Comparison of ENCODE assay signal across 8 mouse cellular contexts in the genomic region with DNA sequence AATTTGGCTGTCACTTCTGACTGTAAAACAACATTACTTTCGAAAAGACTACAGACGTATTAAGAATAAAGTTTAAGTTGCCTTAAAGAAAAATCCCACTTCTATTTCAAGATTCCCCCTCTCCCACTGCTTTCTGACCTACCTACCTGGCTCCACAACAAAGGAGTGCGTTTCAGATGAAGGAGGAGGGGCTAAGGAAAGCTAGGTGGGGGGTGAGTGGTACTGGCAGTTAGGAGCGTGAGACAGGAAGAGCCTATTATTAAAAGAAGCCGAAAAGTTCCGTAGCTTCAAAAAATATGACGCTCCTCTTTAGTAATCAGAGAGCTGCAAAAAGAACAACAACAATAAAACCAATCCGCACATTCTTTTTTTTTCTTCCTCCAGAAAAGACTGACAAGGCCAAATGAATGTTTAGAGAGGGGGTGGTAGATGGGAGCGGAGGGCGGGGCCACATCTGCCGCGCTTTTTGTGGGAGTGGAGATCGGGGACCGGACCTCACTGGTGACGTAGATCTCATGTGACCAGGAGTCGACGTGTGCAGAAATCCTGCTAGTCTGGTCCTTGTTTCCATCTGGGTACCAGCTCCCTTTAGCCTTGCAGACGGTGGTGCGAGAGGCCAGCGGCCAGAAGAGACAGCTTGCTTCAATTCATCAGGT. TPM values are rescaled to one million over a fixed set of nuclear protein-coding genes. Genes with fewer than 3 reads are reported as not detected.
DNase-seq lines count a peak whose midpoint lies in the region; ATAC-seq lines count a peak whose summit lies in the region.

A gene (plus strand): TSS at position 506 of the 656 bp plus-strand sequence.

- H3K4me3 ChIP-seq in megakaryocyte, embryonic 14.5 days (replicated peaks): peak within 1 kb of the TSS; percentile 92

- peak; percentile 89 for DNase-seq in ZHBTc4 (ENCODE audit: low read depth, low spot score)
- peak; percentile 20 to 28 for DNase-seq in gastrocnemius, adult 8-10 months (ENCODE audit: low spot score in 2 of 2)
- peak; percentile 70 for DNase-seq in hindlimb bud, embryonic 11.5 days (ENCODE audit: extremely low spot score, low read depth, low spot score)
- DNase-seq in left cerebral cortex, adult 8-10 months (ENCODE audit: low spot score in 2 of 2): peak; percentile 45 to 51
- peak; percentile 78 to 86 for DNase-seq in right cerebral cortex, postnatal 10 days (ENCODE audit: low spot score in 2 of 2)
- peak; percentile 42 for DNase-seq in urinary bladder, postnatal 25 days (ENCODE audit: low spot score)

- peaks cover 8% of the 10 kb centered on the region for H3K36me3 ChIP-seq in megakaryocyte, embryonic 14.5 days (replicated peaks; ENCODE audit: low read length)

- ATAC-seq in common myeloid progenitor, adult 5-6 weeks (replicated peaks; ENCODE audit: low read depth, poor library complexity, severe bottlenecking): peak; percentile 100

- H3K4me1 ChIP-seq in megakaryocyte, embryonic 14.5 days: no peaks in the 10 kb centered on the region; the same call in 1 of the 2 replicates

- H3K27me3 ChIP-seq in megakaryocyte, embryonic 14.5 days (replicated peaks): peaks cover 3% of the 10 kb centered on the region

- no peaks in the 10 kb centered on the region for H3K9me3 ChIP-seq in megakaryocyte, embryonic 14.5 days

RNA-seq across cellular contexts. Expression of the gene that starts here (rescaled TPM):
- total RNA-seq in common myeloid progenitor, adult 5-6 weeks (2017): 264 and 277 TPM in 2 replicates
- total RNA-seq in gastrocnemius, adult 8-10 months (2022): 10 to 100 TPM; 21.0 to 27.8 (median 24.2) TPM
- total RNA-seq in left cerebral cortex, adult 8-10 months (2022): 100 to 1,000 TPM; 118 to 122 (median 119) TPM
- polyA plus RNA-seq in megakaryocyte, embryonic 14.5 days (2012; ENCODE audit: insufficient read depth, low replicate concordance): 4.2 and 79.7 TPM in 2 replicates

Comparison
In these comparisons a context has a peak if more than half of its experiments do, and no peak if none do; other contexts are left out.
1. Peak in every context shown above with its lines: DNase-seq, ATAC-seq and H3K4me3 ChIP-seq.
2. DNase-seq: peak in every context shown above with its lines; median percentile 89 in ZHBTc4; 82 in right cerebral cortex, postnatal 10 days; 70 in hindlimb bud, embryonic 11.5 days; 48 in left cerebral cortex, adult 8-10 months; 42 in urinary bladder, postnatal 25 days; 24 in gastrocnemius, adult 8-10 months.